Mouse (Mus musculus): ENCODE results near the gene Cd274. TPM values are rescaled to one million over a fixed set of nuclear protein-coding genes. Genes with fewer than 3 reads are reported as not detected.

The Cd274 gene
- 1,000 to 10,000 TPM in 3 of 26 experiments, 100 to 1,000 TPM in 23; 158 to 1,981 (median 629) TPM for total RNA-seq (2018; cell fraction: chromatin; rRNA removed)
- total RNA-seq (2018; cell fraction: cytosol; rRNA removed): 100 to 1,000 TPM in 25 of 26 experiments, 10 to 100 TPM in 1; 97.2 to 934 (median 465) TPM
- total RNA-seq (2018; cell fraction: nucleus; rRNA removed): 1,000 to 10,000 TPM in 15 of 26 experiments, 100 to 1,000 TPM in 10, 10 to 100 TPM in 1; 92.6 to 1,827 (median 1,161) TPM
- polyA plus RNA-seq (2018): 44.6 to 125 TPM (median 104 TPM) in 3 replicates

- WGBS (ENCODE audit: missing documents): 0% methylated on average over 25 of the region's 26 CpGs
- Histone ChIP-seq H3K4me3 (ENCODE audit: inconsistent target) (peak within 1 kb of the TSS; percentile 84), H3K27ac (peak within 1 kb of the TSS; percentile 93), H3K79me2 (ENCODE audit: inconsistent target) (peaks cover 58% of the 10 kb centered on the region), H3K36me3 (ENCODE audit: inconsistent target) (no peaks in the 10 kb centered on the region)
Observed at GRCm38 (mm10) chr19:29366969-29367622, at the start of gene Cd274, which contains the start of gene Plgrkt. Gene Cd274 (plus strand): TSS chr19:29367455. Gene Plgrkt (minus strand): TSS chr19:29367390.

- Histone ChIP-seq H3K4me3 (ENCODE audit: inconsistent target) (peak overlapping the region; percentile 42), H3K36me3 (ENCODE audit: inconsistent target) (no peaks in the 10 kb centered on the region), H3K79me2 (ENCODE audit: inconsistent target) (no peaks in the 10 kb centered on the region), H3K27ac (no peak overlapping the region)
- WGBS (ENCODE audit: missing documents): 17% methylated on average over 8 of the region's 8 CpGs
Observed at GRCm38 (mm10) chr19:29323416-29324049, 43.7 kb upstream of the Cd274 start.

DNA sequence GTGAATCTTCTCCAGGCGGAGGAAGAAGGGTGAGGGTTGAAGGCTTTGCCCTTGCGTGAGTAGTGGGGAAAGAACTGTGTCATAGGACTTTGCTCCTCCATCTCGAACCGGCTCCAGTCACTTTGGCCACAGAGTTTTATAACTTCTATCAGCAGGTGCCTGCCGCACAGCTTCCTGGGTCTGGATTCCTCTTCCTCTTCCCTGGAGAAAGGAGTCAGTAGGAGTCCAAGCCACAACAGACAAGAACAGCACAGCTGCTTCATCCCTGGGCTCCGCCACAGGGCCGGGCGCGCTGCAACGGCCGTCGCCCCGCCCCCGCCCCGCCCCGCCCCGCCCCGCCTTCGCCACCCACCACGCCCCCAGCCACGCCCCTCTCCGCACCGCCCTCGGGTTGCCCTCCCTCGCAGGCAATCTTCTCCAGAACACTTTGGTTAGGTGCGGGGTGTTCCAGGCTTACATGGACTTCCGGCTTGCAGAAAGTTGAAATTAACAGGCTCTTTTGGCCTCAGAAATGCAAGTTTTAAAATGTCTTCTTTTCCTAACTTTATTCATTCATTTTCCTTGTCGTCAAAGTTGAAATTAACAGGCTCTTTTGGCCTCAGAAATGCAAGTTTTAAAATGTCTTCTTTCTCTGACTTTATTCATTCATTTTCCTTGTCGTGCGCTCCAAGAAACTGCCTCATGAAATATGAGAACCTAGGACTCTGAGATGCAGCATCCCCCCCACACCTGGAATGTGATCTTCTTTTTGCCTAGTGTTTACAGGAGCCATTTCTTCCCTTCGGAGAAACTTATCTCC lies 42.0 kb upstream of the Cd274 start, which contains the start of gene Insl6:
Gene Insl6, minus strand, starts transcription at position 304 of the 799 bp plus-strand sequence.
- Histone ChIP-seq H3K4me3 (ENCODE audit: inconsistent target) (peak within 1 kb of the TSS; percentile 42), H3K36me3 (ENCODE audit: inconsistent target) (no peaks in the 10 kb centered on the region), H3K27ac (no peak within 1 kb of the TSS), H3K79me2 (ENCODE audit: inconsistent target) (no peaks in the 10 kb centered on the region)
- WGBS (ENCODE audit: missing documents): 11% methylated on average over 17 of the region's 31 CpGs

DNA sequence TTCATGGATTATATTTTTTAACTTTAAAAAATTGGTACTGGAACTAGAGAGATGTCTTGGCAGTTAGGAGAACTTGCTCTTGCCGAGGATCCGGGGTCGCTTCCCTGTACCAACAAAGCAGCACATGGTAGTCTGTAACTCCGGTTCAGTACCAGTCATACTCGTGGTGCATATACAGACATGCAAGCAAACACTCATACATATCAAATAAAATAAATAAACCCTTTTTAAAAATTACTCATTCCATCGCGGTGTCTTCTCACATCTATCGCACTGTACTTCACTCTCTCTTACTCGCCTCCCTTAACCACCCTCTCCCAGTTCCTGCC lies 41.4 kb upstream of the Cd274 start:
- Histone ChIP-seq H3K4me3 (ENCODE audit: inconsistent target) (no peak overlapping the region), H3K36me3 (ENCODE audit: inconsistent target) (no peaks in the 10 kb centered on the region), H3K27ac (no peak overlapping the region), H3K79me2 (ENCODE audit: inconsistent target) (no peaks in the 10 kb centered on the region)
- 78% methylated on average over 9 of the region's 9 CpGs for WGBS (ENCODE audit: missing documents)

DNA sequence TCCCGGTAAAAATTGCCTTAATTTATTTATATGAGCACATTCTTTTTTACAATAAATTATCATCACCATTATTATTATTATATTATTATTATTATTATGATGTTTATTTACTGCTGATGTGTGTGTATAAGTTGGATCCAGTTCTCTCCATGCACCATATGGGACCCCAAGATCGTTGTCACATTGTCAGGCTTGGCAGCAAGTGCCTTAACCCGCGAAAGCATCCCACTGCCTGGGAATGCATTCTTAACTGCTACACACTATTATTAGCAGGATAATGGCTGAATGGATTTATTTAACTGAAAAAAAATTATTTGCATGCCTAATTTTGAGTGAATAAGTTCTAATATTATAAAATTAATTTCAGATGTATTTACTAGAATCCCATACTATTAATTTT lies 40.9 kb upstream of the Cd274 start:
- H3K27ac ChIP-seq: no peak overlapping the region
- 93% methylated on average over 3 of the region's 4 CpGs for WGBS (ENCODE audit: missing documents)
- H3K4me3 ChIP-seq (ENCODE audit: inconsistent target): no peak overlapping the region
- H3K36me3 ChIP-seq (ENCODE audit: inconsistent target): no peaks in the 10 kb centered on the region
- H3K79me2 ChIP-seq (ENCODE audit: inconsistent target): no peaks in the 10 kb centered on the region

GRCm38 (mm10) chr19:29326822-29327552 lies 40.3 kb upstream of the Cd274 start:
- Histone ChIP-seq H3K4me3 (ENCODE audit: inconsistent target) (no peak overlapping the region), H3K79me2 (ENCODE audit: inconsistent target) (no peaks in the 10 kb centered on the region), H3K36me3 (ENCODE audit: inconsistent target) (no peaks in the 10 kb centered on the region), H3K27ac (no peak overlapping the region)
- 91% methylated on average over 13 of the region's 13 CpGs for WGBS (ENCODE audit: missing documents)

- Histone ChIP-seq H3K27ac (no peak within 1 kb of the TSS), H3K4me3 (ENCODE audit: inconsistent target) (no peak within 1 kb of the TSS), H3K79me2 (ENCODE audit: inconsistent target) (no peaks in the 10 kb centered on the region), H3K36me3 (ENCODE audit: inconsistent target) (no peaks in the 10 kb centered on the region)
- 14% methylated on average over 23 of the region's 23 CpGs for WGBS (ENCODE audit: missing documents)
Observed at GRCm38 (mm10) chr19:29334068-29334745, 33.0 kb upstream of the Cd274 start, which contains the start of gene Rln1. Gene Rln1 (minus strand): TSS chr19:29334670.

DNA sequence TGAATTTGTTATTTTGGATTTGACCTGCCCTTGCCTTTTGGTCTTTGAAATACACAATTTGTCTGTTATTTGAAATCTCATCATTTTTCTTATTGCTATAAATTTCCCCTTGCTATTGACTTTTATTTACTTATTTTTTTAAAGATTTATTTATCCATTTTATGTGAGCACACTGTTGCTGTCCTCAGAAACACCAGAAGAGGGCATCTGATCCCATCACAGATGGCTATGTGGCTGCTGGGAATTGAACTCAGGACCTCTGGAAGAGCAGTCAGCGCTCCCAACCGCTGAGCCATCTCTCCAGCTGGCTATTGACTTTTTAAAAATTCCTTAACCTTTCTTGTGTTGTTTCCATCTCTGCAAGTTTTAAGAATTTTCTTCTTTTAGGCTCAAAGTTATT lies 30.6 kb upstream of the Cd274 start:
- H3K79me2 ChIP-seq (ENCODE audit: inconsistent target): no peaks in the 10 kb centered on the region
- H3K4me3 ChIP-seq (ENCODE audit: inconsistent target): no peak overlapping the region
- no peak overlapping the region for H3K27ac ChIP-seq
- WGBS (ENCODE audit: missing documents): 100% methylated on average over 2 of the region's 2 CpGs
- no peaks in the 10 kb centered on the region for H3K36me3 ChIP-seq (ENCODE audit: inconsistent target)

DNA sequence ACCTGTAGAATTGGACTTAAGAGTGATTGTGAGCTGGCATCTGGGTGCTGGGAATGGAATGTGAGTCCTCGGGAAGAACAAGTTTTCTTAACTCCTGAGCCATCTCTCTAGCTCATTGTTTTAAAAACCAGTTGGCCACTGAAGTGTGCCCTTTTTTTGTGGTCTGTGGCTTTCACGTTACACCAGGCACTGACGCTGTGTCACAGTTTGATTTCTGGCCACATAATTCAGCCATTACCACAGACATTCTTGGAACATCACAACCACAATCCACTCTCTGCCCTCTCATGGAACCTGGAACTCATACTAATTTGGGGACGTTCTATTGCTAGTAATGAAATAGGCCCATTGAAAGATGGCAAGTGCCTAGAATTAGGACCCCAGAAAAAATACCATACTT lies 26.2 kb upstream of the Cd274 start:
- WGBS (ENCODE audit: missing documents): 47% methylated on average over 4 of the region's 4 CpGs
- H3K36me3 ChIP-seq (ENCODE audit: inconsistent target): no peaks in the 10 kb centered on the region
- no peak overlapping the region for H3K4me3 ChIP-seq (ENCODE audit: inconsistent target)
- no peaks in the 10 kb centered on the region for H3K79me2 ChIP-seq (ENCODE audit: inconsistent target)
- H3K27ac ChIP-seq: no peak overlapping the region

DNA sequence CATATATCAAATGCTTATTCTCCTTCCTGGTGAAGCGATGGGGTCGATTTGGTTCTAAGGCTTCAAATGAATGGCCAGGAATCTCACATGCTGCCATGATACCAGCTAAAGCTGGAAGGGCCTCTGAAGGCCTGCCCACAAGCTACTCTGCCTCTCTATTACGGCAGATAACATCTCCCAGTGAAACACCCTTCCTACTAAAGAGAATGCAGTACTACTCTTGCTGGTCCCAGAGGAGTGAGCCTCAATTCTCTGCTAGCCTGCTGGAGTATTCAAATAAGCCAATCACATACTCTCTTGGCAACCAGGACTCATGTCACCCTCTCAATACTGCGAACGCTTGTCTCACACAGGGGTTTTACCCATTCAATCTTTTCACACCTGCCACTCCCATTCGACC lies 25.0 kb upstream of the Cd274 start:
- Histone ChIP-seq H3K36me3 (ENCODE audit: inconsistent target) (no peaks in the 10 kb centered on the region), H3K4me3 (ENCODE audit: inconsistent target) (no peak overlapping the region), H3K27ac (no peak overlapping the region), H3K79me2 (ENCODE audit: inconsistent target) (no peaks in the 10 kb centered on the region)
- 95% methylated on average over 6 of the region's 6 CpGs for WGBS (ENCODE audit: missing documents)

DNA sequence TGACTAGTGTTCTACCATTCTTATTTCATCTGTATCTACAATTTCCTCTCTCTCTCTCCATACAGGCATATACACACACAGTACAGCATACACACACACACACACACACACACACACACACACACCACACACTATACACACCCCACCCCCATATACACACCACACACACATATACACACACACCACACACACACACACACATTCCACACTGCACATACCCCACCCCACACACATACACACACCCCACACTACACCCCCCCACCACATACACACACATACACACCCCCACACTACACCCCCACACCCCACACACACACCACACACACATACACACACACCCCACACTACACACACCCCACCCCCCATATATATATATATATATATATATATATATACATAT lies 22.4 kb upstream of the Cd274 start:
- Histone ChIP-seq H3K79me2 (ENCODE audit: inconsistent target) (no peaks in the 10 kb centered on the region), H3K27ac (no peak overlapping the region), H3K36me3 (ENCODE audit: inconsistent target) (peaks cover 8% of the 10 kb centered on the region), H3K4me3 (ENCODE audit: inconsistent target) (no peak overlapping the region)

DNA sequence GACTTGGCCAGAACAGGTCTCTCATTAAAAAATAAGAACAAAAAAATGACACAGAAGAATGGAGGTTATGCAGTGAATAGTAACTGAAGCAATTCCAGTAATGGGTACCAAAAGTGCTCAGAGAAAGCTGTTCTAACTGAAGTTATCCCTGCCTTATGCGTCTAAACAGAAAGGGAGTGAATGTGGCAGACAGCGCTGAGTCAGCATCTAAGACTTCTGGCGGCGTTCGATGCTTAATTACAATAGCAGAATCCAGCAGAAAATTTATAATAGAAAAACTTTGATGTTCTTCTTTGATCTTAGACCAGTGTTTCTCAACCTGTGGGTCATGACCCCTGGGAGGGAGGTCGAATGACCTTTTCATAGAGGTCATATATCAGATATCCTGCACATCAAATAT lies 21.6 kb upstream of the Cd274 start:
- H3K36me3 ChIP-seq (ENCODE audit: inconsistent target): peaks cover 15% of the 10 kb centered on the region
- no peak overlapping the region for H3K27ac ChIP-seq
- H3K79me2 ChIP-seq (ENCODE audit: inconsistent target): no peaks in the 10 kb centered on the region
- WGBS (ENCODE audit: missing documents): 93% methylated on average over 5 of the region's 6 CpGs
- no peak overlapping the region for H3K4me3 ChIP-seq (ENCODE audit: inconsistent target)

GRCm38 (mm10) chr19:29350991-29351390 lies 16.3 kb upstream of the Cd274 start:
- 96% methylated on average over 5 of the region's 5 CpGs for WGBS (ENCODE audit: missing documents)
- Histone ChIP-seq H3K79me2 (ENCODE audit: inconsistent target) (no peaks in the 10 kb centered on the region), H3K27ac (no peak overlapping the region), H3K36me3 (ENCODE audit: inconsistent target) (peaks cover 43% of the 10 kb centered on the region), H3K4me3 (ENCODE audit: inconsistent target) (no peak overlapping the region)

Data from macrophage (primary cell).